Mouse (Mus musculus): ENCODE results near the gene Wfdc18.
A peak's percentile ranks its signal among the peaks of the same experiment; 100 is the strongest.

Gene Wfdc18

DNA sequence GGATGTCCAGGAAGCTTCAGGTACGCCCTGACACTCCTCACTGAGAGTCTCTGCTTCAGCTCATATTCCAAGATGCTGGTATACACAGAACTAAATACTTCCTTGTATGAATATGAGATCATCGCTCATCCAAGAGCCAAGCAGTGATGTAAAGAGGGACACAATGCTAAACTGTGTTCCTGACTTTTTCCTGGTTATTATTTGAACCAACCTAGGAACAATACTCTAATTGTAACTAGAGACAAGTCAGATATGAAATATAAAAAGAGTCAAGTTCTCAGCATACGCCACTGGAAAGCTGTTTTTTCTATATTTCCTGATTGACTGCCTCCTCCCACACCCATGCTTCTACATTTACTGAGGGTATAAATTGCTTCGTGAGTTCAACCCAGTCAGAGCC is at the start of gene Wfdc18:
TSS of gene Wfdc18 (plus strand) at position 301 of the 400 bp plus-strand sequence.
- DNase-seq (ENCODE audit: low spot score), result no peak

DNA sequence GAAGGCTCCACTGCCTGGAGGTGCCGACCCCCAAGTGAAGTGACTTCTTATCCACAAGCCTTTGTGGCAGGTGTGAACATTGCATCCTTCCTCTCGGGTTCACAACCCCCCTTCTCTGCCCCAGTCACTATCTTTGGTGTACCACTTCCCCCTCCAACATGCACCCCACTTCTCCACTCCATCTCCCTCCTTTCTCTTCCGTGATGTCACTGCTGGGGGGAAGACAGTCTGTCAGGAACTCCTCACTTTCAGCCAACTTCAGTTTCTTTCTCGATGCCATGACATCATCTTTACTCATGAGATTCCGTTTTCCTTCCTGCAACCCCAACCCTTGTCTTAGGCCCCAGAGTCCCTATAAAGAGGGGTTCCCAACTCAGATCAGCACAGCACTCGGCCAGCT is 46.6 kb upstream of the Wfdc18 start, which contains the start of gene Ccl4:
TSS of gene Ccl4 (plus strand) at position 381 of the 400 bp plus-strand sequence.
- no peak for DNase-seq (ENCODE audit: low spot score)

DNA sequence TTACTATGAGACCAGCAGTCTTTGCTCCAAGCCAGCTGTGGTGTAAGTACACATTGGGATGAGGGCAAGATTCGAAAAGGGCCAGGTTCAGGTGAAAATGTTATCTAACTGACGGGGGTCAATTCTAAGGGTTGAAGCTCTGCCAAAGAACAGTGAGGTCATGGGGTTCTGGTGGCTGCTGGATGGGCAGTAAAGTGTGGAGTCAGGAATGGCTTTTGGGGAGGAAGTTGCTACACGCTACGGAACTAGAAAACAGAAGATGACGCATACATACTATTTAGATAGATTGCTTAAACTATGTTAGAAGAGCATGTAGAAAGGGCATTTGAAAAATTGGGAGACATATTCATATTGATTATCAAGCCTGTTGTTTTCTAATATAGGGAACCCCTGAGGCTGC is 45.3 kb upstream of the Wfdc18 start:
- no peak for DNase-seq (ENCODE audit: low spot score)

DNA sequence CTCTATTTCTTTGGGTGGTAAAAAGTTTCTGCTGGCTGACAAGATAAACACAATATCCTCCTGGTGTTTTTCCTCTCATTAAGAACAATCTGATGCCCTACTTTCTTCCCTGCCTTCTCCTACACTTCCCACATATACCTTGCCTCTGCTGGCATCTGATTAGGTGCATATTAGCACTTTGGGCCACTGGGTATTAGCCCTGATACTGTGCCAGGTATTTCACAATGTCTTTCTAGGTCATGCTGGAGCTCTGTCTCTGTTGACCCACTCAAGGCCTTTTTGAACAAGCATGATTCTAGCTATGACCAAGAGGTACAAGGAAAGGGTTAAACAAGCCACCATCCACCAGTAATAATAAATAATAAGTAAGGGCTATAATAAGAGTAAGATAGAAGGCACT is 37.1 kb upstream of the Wfdc18 start:
- no peak for DNase-seq (ENCODE audit: low spot score)

DNA sequence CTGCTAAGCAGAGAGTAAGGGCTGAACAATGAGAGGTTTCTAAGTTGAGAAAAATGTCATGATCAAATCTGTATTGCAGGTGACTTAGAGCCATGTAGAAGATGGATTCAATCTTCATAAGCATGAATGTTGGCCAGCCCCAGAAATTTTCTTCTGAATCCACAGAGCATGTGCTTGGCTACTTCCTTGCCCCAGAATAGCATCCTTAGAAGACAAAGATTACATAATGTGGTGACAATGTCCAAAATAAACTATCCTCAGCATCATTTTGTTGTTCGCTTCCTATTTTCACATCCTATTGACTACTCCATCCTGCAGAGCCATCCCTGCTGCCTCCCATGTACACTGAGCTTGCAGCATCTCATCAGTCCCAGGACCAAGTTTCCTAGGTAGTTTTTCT is 33.1 kb upstream of the Wfdc18 start:
- no peak for DNase-seq (ENCODE audit: low spot score)

DNA sequence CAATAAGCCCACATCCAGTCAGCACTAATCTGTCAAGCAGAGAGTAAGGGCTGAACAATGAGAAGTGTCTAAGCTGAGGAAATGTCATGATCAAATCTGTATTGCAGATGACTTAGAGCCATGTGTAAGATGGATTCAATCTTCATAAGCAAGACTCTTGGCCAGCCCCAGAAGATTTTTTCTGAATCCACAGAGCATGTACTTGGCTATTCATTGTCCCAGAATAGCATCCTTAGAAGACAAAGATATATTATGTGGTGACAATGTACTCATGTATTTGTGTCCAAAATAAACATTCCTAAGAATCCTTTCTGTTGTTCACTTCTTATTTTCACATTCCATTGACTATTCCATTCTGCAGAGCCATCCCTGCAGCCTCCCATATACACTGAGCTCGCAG is 18.9 kb upstream of the Wfdc18 start:
- DNase-seq (ENCODE audit: low spot score), result no peak

DNA sequence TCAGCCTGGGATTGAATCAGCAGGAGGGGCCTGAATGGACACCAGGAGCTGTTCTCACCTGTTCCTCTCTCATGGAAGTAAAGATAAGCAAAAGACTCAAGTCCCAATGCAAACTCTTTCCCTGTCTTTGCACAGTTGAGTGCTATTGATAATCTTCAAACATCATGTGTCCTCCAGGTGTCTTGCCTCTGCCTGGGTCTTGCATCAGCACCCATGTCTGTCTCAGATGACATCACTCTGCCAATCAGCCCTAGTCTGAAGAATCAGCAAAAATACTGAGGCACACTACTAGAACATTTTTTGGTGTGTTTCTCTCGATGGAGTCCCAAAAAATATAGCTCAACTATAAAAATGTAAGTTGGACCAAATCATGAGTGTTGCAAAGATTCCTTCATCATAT is 16.8 kb upstream of the Wfdc18 start:
- no peak for DNase-seq (ENCODE audit: low spot score)

DNA sequence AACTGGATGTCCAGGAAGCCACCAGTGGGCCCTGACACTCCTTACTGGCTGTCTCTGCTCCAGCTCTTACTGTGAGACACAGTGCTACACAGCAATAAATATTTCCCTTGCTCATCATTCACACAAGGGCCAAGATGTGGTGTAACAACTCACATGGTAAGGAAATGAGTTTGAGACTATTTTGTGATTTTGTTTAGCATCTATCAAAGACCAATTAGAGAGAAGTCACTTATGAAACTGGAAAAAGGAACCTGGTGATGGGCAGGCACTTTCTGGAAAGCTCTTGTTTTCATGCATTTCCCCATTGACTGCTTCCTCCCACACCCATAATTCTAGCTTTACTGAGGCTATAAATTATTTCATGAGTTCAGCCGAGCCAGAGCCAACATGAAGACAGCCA is 5.1 kb upstream of the Wfdc18 start, which contains the start of gene Wfdc17:
TSS of gene Wfdc17 (plus strand) at position 287 of the 400 bp plus-strand sequence.
- no peak for DNase-seq (ENCODE audit: low spot score)

DNA sequence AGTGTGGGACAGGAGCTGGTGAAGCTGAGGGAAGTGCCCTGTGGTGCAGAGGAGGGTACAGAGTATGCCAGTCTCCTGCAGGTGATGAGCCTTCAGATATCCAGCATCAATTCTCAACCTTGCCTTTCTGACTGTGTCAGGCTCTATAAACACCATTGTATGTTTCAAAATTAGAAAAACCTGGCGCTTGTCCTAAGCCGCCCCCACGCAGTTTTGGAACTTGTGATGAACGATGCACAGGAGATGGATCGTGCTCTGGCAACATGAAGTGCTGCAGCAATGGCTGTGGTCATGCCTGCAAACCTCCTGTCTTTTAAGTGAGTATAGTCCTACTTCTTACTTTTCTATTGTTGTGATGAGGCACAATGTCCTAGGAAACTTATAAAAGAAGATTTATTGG is 868 bp downstream of the Wfdc18 start:
- no peak for DNase-seq (ENCODE audit: low spot score)

DNA sequence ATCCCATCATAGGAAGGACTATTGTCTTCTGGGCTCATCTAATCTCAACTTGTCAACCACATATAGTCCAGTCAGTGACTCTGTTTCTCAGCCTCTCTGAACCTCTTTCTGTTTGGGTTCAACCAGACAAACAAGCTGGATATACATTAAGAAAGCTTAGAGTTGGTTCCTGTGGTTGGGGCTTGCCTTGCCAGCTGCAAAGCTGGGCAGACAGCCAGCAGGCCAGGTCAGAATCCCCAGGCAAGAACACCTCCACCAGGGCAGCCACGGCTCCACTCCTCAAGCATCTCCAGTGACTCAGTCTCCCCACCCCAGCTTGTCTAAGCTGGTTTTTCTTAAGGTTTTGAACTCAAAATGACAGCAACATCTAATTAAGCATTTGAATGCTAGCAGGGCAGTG is 3.9 kb downstream of the Wfdc18 start:
- DNase-seq (ENCODE audit: low spot score), result no peak

DNA sequence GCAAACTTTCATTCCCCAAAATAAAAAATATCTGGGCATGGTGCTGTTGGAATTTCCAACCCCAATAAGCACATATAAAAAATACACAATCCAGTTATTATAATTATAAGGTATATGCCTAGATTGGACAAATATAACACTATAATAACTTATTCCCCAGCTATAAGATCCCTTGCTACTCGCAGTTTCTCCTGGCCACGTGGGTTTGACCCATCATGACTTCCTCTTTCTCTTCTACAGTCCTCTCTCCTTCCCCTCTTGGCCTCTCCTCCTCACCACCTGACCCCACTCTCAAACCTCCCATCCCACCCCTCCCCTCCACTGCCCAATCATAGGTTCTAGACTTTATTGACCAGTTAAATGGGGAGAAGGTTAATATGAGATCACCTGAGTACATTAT is 5.1 kb downstream of the Wfdc18 start:
- no peak for DNase-seq (ENCODE audit: low spot score)

DNA sequence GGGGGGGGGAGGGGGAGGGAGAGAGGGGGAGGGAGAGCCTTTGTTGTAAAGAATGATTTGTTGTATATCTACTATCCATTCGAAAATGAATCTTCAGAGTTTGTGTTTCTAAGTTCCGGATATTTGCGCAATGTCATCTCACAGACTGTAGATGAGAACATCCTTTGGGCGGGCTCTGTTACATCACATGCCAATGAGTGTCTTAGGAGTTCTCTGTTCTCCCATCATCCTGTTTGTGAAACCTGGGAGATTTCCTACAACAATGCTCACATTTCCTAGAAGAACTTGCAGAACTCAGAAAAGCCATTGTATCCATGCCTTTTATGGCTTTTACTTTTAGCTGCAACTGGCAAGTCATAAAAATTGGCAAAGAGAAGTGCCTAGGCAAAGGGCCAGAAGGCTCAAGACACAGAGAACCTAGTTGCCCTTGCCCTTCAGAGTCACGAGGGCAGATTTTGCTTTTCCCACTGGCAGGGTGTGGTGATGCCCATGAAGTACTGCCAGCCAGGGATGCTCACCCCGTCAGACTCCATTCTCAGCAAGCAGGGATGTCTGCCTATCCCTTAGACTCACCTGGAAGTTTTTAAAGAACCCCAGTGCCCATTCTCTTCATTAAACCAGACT is 8.3 kb downstream of the Wfdc18 start:
- DNase-seq (ENCODE audit: low spot score), result no peak

DNA sequence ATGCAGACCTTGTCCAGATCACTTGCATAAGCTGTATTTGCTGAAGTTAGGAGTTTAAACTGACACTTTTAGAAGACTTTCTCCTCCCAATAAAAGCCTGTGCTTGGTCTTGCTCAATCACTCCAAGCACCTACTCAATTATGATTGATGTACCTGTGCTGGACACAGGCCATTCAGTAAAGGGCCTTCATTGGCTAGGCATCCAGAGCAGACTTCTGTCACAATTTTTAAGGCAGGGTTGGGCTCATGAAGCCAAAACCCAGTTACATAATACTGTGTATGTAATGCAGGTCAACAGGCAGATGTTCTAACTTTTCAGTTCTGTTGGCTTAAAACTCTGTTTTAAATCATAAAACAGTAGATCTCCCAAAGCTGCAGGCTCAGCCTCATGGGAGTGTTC is 12.0 kb downstream of the Wfdc18 start:
- peak; percentile 4 for DNase-seq (ENCODE audit: low spot score)

DNA sequence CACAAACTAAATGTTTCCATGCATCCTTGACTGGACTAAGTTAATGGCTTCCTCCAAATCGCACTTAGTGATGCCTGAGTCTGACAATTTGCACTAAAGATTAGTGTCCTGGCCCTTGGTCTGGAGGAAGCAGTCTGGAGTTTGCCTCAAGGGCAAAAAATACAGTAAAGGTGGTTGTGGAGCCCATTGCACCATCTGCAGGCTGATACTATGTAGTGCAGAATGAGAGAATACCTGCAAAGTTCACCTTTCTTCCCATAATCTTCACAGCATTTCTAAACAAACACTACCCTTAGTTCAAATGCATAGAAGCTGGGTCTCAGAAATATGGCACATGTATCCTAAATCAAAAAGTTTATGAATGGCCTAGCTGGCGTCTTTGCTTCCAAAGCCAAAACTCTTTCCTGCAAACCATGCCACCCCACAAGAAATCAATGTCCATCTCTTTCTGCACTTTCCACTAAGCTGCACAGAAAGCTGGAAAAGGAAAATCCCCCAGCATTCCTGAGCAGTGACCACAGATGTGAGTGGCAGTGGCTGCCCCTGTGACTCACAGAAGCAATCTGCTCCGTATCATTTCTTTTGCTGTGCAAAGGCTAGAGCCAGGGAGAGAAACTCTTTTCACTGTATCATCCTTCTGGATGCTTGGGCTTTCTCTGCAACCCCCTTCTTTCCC is 20.1 kb downstream of the Wfdc18 start:
- DNase-seq (ENCODE audit: low spot score), result no peak

DNA sequence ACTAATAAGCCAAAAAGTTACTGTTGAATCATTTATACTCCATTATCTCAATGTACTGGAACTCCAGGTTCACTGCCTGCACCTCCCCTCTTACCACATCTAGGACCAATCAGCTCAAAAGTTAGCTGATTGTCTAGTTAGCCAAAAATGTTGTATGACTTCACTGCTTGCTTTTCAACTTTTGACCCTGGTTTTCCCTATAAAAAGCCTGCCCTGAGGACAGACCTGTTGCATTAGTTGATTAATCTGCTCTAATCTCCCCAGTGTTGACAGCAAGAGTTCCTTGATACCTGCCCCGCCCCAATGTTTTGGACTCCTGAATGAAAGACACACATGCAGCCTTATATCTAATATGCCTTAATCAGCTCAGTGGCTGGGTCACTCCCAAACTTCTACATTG is 22.3 kb downstream of the Wfdc18 start:
- no peak for DNase-seq (ENCODE audit: low spot score)

DNA sequence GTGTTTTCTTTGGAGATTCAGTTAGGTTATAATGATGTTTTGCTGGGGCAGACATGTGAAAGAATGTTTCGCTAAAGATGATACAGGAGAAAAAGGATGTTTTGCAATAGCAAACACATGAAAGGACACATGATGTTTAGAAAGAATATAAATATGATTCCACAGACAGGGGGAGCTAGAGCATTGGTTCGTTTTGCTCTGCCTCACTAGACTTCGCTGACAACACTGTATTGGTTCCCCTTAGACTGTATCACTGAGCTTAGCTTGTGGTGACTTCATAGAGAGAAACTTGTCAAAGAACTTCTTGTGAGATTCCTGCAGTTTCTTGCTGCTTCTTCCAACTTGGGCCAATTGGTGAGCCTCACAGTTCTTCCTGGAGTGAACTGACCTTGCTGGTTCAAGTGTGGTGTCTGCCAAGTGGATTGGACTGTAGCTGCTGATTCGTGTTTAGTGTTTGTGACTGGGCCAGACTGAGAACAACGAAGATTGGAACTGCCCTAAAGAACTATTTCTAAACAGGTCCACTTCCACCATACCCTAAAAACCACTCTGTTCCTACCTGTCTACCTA is 24.3 kb downstream of the Wfdc18 start:
- DNase-seq (ENCODE audit: low spot score), result no peak

DNA sequence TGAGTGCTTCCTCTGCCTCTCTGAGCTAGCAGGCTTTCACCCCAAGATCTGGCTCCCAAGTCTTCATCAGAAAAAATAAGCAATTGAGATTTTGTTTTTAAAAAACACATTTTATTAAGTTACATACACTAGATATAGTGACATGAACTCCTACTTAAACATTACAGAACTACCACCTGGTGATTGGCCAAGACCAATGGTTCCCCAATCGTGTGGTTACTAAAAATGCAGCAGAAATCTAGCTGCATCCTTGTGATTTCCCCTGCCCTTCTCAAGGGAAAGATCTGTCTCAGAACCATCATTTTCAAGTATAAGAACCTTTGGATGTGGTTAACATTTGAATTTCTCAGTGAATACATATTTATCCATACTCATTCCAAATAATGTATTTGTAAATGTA is 25.4 kb downstream of the Wfdc18 start:
- no peak for DNase-seq (ENCODE audit: low spot score)

DNA sequence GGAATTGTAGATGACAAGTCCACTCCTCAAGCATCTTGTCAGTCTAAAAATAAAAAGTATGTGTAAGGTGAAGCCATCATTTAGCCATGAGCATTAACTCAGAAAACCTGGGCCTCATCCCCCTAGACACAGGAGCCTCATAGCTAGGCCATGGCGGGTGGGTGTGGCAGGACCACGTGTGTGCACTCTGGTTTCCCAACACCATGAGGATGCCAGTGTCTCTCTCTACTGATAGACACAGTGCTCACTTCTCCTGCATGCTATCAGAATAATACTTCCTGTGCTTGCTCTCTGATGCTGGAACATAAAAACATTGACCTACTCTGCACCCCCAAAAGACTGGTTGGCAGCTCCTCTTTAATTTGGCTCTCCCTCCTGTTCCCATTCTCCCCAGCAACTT is 27.1 kb downstream of the Wfdc18 start:
- DNase-seq (ENCODE audit: low spot score), result no peak

DNA sequence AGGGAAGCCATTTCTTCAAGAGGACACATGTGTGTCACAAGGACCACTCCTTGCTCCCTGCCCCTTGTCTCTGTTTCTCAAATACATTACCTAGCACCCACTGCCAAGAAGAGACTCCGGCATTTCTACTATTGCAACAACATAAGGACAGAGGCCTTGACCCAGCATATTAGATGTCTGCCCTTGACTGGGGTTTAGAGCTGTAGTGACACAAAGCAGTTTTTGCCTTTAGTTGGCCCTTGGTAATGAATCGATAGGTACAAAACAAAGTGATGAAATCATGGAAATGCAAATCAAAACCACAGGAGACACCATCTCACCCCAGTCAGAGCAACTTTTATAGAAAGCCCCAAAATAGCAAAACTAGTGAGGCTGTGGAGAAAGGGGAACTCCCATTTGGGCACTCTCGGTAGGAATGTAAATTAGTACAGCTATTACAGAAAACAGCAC is 28.3 kb downstream of the Wfdc18 start:
- no peak for DNase-seq (ENCODE audit: low spot score)

DNA sequence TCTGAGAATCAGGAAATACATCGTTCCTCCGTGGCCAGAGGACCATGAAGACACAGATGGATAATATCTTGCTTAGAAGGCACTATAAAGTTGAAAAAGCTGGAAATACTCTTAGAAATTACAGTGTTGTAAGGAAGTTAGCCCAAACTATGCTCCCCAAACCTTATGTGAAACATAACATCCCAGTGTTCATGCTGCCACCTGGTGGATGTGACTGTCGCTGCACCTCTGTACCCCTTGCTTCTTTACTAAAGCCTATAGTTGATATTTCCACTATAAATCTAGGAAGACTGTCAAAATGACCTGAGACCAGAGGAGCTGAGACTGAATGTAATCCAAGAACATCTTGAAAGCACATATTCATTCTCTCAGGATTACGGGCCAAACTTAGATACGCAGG is 30.4 kb downstream of the Wfdc18 start:
- DNase-seq (ENCODE audit: low spot score), result peak; percentile 68

DNA sequence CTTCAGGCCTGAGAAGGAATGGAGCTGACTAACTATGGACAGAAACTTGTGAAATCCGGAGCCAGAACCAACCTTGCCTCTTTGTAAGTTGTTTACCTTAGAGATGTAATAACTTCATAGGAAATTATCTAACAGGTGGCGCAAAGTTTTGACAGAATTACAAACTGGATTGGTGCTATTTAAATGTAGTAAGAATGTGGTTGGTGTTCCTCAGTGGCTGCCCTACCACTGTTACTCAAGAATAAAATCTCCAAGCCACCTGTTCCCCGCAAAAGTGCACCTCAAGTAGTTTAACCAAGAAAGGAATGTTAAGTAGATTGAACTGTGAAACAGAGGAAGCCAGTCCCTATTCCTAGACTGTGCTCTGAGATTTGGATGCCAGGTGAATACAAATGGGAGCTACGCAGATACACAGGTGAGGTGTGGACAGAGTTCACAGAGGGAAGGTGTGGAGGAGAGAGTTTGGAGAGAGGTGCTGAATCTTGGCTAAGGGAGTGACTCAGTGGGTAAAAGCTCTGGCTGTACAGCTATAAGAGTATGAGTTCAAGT is 31.7 kb downstream of the Wfdc18 start:
- no peak for DNase-seq (ENCODE audit: low spot score)

DNA sequence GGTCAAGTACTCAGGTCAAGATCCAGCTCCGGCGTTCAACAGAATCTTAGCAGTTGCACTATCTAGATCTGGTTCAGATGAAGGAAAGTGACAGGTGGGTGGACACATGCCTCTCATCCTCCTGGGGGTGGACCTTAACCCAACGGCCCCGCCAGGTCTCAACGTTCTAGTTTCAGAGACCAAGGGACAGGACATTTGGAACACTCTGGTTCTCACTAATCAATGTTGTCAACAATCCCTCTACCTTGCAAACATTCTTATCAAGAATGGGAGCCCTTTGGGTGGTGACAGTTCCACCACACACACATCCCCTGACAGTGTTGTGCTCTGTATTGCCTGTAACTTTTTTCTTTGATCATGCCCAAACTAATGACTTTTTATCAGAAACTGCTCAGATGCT is 33.0 kb downstream of the Wfdc18 start:
- no peak for DNase-seq (ENCODE audit: low spot score)

DNA sequence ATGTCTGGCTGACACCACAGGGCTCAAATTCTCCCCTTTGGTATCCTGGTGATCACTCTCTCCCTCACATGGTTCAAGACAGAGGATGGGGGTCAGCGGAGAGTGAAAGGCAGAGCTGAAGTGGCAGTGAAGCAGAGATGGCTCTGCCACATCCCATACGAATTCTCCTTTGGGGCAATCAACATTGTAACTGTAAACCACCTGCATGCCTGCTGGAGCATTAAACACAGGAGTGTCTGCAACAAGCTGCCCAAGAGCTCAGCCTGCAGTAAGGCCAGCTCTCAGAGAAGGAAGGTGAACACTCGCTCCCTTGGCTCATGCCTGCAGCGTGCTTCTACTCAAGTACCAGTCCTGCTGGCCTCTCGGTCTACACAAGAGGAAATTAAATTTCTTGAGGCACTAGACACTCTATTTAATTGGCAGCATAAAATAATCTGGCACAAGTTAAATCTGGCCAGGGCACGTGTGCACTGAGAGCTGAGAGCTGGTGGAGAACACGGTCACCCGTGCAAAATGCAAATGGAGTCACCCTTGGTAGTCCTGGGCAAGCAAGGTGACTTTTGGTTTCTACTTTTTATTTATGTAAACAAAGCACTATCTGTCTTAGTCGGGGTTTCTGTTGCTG is 34.0 kb downstream of the Wfdc18 start:
- DNase-seq (ENCODE audit: low spot score), result no peak
